Mouse (Mus musculus) stomach, postnatal 0 days (tissue): ENCODE measurements at regions not wholly inside any gene's neighbourhood (a gene's known extent, or its start where the extent isn't known, plus 50 kb on each side); places are given as distances from the start of the nearest gene placed in this dataset.

Experiments
- ATAC-seq: fragments of 200-750 bp; cut with Nextera tagmentation; 2 replicates; pipeline ENCODE4 v1.8.0; 2017; ENCODE audit not compliant: low FRiP score, low TSS enrichment
- DNase-seq: peaks from one replicate; pipeline ENCODE4 v3.0.0-alpha.2; 2016; ENCODE audit warnings: low spot score
- H3K27ac ChIP-seq: fragments of 300-500 bp; sonication (generic); replicated peaks from 2 replicates; pipeline ENCODE4 v1.5.1; 2014; ENCODE audit warnings: mild to moderate bottlenecking, control low read depth
- H3K27me3 ChIP-seq: fragments of 300-500 bp; sonication (generic); 2 replicates; pipeline ENCODE4 v1.6.1; 2014; ENCODE audit warnings: low read length; ENCODE audit not compliant: control insufficient read depth, insufficient read depth
- H3K36me3 ChIP-seq: fragments of 300-500 bp; sonication (generic); 2 replicates; pipeline ENCODE4 v1.6.1; 2014; ENCODE audit warnings: low read length, mixed read lengths; ENCODE audit not compliant: control insufficient read depth, insufficient read depth
- H3K4me1 ChIP-seq: fragments of 300-500 bp; sonication (generic); replicated peaks from 2 replicates; pipeline ENCODE4 v1.6.1; 2014; ENCODE audit warnings: antibody characterized with exemption; ENCODE audit not compliant: control insufficient read depth, insufficient read depth
- H3K4me2 ChIP-seq: fragments of 300-500 bp; sonication (generic); replicated peaks from 2 replicates; pipeline ENCODE4 v1.6.1; 2014; ENCODE audit warnings: low read depth, mild to moderate bottlenecking, control low read depth, moderate library complexity
- H3K4me3 ChIP-seq: fragments of 300-500 bp; sonication (generic); 2 replicates; pipeline ENCODE4 v1.5.1; 2014; ENCODE audit warnings: low read depth, low read length, control low read depth
- H3K9ac ChIP-seq: fragments of 300-500 bp; sonication (generic); 2 replicates; pipeline ENCODE4 v1.6.1; 2014; ENCODE audit warnings: mild to moderate bottlenecking, low read length, control low read depth, mixed read lengths
- H3K9me3 ChIP-seq: fragments of 300-500 bp; sonication (generic); 2 replicates; pipeline ENCODE4 v1.6.1; 2016; ENCODE audit warnings: low read length; ENCODE audit not compliant: control insufficient read depth
- CTCF ChIP-seq: IDR thresholded peaks from 2 replicates; pipeline ENCODE4 v1.5.1; 2016; ENCODE audit warnings: antibody characterized with exemption, low read depth, mild to moderate bottlenecking, moderate library complexity
- EP300 ChIP-seq: optimal IDR thresholded peaks from 2 replicates; pipeline ENCODE3; 2016; ENCODE audit warnings: antibody characterized with exemption
- WGBS: fragments of 180-500 bp; shearing (Covaris S2); extraction: QIAGEN DNeasy Blood & Tissue Kit; methylation state at CpG from one replicate; pipeline ENCODE4 v1.1.7; 2014; 5-methylcytosine and 5-hydroxymethylcytosine counted together

- no peak for ATAC-seq
- no peak overlapping the region for H3K4me3 ChIP-seq
- TF ChIP-seq CTCF, result no peak
- no peak for TF ChIP-seq EP300
- no peak for DNase-seq
- no peak overlapping the region for H3K27ac ChIP-seq
- no peaks in the 10 kb centered on the region for H3K36me3 ChIP-seq
- H3K27me3 ChIP-seq, result no peaks in the 10 kb centered on the region
- WGBS, result 41% methylated on average over 16 of the region's 16 CpGs
- H3K9ac ChIP-seq, result no peak overlapping the region
- no peaks in the 10 kb centered on the region for H3K9me3 ChIP-seq
- no peaks in the 10 kb centered on the region for H3K4me1 ChIP-seq
- H3K4me2 ChIP-seq, result no peak overlapping the region
Measured at GRCm38 (mm10) chr9:46702053-46702900, 296.3 kb upstream of the Gm4791 start.

DNA sequence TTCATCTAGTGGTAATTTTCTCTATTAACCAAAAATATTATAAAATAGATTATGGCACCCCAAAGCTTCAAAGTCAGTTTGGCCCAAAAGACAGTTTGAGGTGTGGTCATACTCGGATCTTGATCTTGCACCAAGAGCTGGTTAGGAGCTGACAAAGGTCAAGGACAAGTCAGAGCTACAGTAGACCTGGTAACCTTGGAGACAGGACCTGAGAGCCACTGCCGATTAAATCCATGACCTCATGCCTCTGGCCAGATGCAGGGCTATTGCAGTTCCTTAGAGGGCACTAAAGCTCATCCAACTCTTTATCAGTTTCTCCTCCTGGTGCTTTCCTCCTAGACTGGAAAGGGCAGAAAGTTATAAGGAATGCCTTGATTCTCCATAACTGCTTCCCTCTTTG, 302.4 kb upstream of the Gm4791 start:
- Histone ChIP-seq H3K36me3 (no peaks in the 10 kb centered on the region), H3K9me3 (no peaks in the 10 kb centered on the region), H3K4me2 (no peak overlapping the region), H3K4me1 (no peaks in the 10 kb centered on the region), H3K27ac (no peak overlapping the region), H3K4me3 (no peak overlapping the region), H3K27me3 (no peaks in the 10 kb centered on the region), H3K9ac (no peak overlapping the region)
- TF ChIP-seq EP300 (no peak), CTCF (no peak)
- 66% methylated on average over 2 of the region's 2 CpGs for WGBS
- DNase-seq (no peak), ATAC-seq (no peak)

- Histone ChIP-seq H3K27me3 (no peaks in the 10 kb centered on the region), H3K4me1 (no peaks in the 10 kb centered on the region), H3K27ac (no peak overlapping the region), H3K36me3 (no peaks in the 10 kb centered on the region), H3K4me2 (no peak overlapping the region), H3K9me3 (no peaks in the 10 kb centered on the region), H3K9ac (no peak overlapping the region), H3K4me3 (no peak overlapping the region)
- ATAC-seq, result no peak
- WGBS, result 72% methylated on average over 5 of the region's 5 CpGs
- TF ChIP-seq EP300 (no peak), CTCF (no peak)
- no peak for DNase-seq
Measured at GRCm38 (mm10) chr9:46689331-46689730, 309.2 kb upstream of the Gm4791 start.

DNA sequence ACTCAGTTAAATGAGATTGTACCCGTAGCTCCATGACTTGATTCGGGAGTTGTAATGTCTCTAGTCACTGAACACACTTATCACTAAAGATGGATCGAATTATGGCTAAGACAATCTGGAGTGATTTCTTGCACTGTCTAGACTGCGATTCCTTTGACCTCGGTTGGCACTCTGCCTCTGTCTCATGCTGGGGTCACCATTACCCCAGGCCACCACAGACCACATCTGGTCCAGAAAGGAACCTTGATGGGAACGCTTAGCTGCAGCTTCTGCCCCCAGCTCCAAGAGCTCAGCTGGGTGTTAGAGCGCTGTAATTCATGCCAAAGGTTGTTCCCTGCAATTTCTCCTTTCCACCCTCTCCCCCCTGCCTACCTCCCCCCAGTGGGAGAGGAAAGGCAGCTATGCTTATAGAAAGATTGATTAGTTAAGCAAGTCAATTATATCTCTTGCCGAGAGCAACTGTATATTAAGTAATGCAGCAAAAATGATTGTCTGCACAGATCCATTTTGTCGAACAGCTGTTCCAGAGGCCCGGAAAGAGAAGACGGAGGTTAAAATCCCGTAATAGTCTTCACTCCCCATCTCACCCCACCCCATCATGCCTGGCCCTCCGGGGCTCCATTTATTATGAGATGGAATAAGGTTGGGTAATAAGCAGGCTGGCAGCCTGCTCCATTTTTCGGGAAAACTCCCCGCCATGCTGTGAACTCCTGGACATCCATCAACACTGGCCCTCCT, 314.3 kb upstream of the Gm4791 start:
- Histone ChIP-seq H3K27me3 (no peaks in the 10 kb centered on the region), H3K4me2 (no peak overlapping the region), H3K36me3 (no peaks in the 10 kb centered on the region), H3K27ac (no peak overlapping the region), H3K4me3 (no peak overlapping the region), H3K9me3 (no peaks in the 10 kb centered on the region), H3K9ac (no peak overlapping the region), H3K4me1 (no peaks in the 10 kb centered on the region)
- no peak for ATAC-seq
- DNase-seq, result no peak
- WGBS, result 67% methylated on average over 15 of the region's 15 CpGs
- TF ChIP-seq CTCF (no peak), EP300 (no peak)

GRCm38 (mm10) chr9:46672050-46672449, 326.5 kb upstream of the Gm4791 start:
- H3K9me3 ChIP-seq, result no peaks in the 10 kb centered on the region
- H3K4me3 ChIP-seq, result no peak overlapping the region
- H3K27ac ChIP-seq, result no peak overlapping the region
- no peaks in the 10 kb centered on the region for H3K4me1 ChIP-seq
- TF ChIP-seq EP300 (no peak), CTCF (no peak)
- H3K9ac ChIP-seq, result no peak overlapping the region
- H3K27me3 ChIP-seq, result no peaks in the 10 kb centered on the region
- no peaks in the 10 kb centered on the region for H3K36me3 ChIP-seq
- DNase-seq (no peak), ATAC-seq (no peak)
- 33% methylated on average over 3 of the region's 3 CpGs for WGBS
- no peak overlapping the region for H3K4me2 ChIP-seq

DNA sequence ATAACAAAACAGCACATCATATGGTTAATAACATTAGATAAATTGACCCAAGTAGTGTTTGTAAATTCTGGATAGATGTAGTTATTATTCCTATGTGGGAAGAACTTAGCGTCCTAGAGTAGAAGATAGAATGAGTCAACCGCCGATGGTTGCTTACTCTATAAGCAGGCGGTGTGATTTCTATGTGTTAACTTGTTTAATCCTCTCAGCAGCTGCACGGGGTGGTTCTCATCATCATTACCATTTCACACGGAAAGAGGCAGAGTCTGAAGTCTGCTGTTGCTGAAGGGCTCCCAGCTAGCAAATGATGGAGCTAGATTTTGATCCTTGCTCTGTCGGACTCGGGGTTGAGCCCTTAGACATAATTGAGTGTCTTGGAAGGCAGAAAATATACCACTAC, 334.6 kb upstream of the 4931429L15Rik start:
- no peaks in the 10 kb centered on the region for H3K27me3 ChIP-seq
- no peak overlapping the region for H3K27ac ChIP-seq
- 75% methylated on average over 8 of the region's 8 CpGs for WGBS
- no peaks in the 10 kb centered on the region for H3K4me1 ChIP-seq
- H3K9ac ChIP-seq, result no peak overlapping the region
- no peaks in the 10 kb centered on the region for H3K9me3 ChIP-seq
- ATAC-seq, result no peak
- H3K4me2 ChIP-seq, result no peak overlapping the region
- H3K36me3 ChIP-seq, result no peaks in the 10 kb centered on the region
- no peak for TF ChIP-seq EP300
- no peak for TF ChIP-seq CTCF
- H3K4me3 ChIP-seq, result no peak overlapping the region
- no peak for DNase-seq
